Mouse (Mus musculus) kidney, postnatal 36 days (tissue): ENCODE results near the gene Rbfox3.

Source experiments
- DNase-seq, 2 experiments: peaks; one replicate each; pipeline ENCODE4 v3.0.0; 2021 to 2022; ENCODE audit warnings: mixed read lengths in 2 of 2

Rbfox3 gene

DNA sequence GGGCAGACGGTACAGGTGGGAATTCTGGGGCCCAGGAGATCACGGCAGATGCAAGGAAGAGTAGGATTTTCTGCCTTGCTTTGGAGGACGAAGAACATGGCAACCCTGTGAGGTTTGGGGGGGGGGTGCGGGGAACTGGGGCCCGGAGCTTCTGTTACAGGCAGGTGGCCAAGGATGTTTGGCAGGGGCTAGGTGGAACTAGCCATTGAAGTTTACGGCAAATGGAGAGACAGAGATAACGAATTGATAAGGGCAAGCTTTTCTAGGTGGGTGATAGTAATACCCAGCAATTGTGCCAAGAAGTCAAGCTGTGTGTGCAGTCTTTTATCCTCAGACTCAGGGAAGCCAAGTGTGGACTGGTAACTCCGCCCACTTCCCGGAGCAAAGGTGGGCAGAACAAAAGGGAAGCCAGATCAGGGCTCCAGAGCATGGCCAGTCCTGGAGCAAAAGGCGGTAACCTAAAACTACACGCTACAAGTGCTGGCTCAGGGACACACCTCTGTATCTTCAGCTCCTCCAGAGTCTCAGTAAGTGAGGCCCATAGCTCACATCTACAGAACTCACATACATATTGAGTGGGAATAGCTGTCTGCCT lies 443.9 kb downstream of the Rbfox3 start:
- DNase-seq, result no peak

DNA sequence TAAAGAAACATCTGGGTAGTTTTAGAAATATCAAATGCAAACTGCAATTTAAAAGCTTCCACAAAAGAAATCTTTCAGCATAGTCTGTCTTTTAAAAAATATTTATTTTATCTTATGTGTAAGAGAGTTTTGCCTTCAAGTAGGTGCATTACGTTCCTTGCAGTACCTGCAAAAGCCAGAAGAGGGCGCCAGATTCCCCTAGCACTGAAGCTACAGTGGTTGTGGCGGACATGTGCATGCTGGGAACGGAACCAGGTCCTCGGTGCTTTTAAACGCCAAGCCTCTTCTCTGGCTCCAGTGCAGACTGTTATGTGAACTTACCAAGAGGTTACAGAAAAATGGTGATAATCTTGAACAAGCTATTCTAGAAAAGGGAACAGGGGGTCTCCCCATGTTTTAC lies 451.1 kb downstream of the Rbfox3 start:
- DNase-seq, result peak in 1 of 2 experiments; percentile 49

DNA sequence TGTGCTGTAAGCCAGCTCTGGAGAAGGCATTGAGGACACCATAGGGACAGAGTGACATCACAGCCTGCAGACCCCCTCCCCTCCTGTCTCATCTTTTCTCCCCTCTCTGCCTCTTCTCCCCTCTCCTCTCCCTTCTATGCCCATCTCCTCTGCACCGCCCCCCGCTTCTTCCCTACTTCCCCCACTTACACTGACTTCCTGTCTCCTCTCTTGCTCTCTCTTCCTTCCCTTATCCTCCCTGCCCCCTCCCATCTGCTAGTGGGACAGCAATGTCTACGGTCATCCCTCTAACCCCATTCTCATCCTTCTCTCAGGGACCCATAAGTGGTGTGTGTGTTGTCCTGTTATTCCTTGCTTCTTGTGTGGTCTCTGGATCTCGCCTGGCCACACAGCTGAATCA lies 451.9 kb downstream of the Rbfox3 start:
- DNase-seq, result no peak

DNA sequence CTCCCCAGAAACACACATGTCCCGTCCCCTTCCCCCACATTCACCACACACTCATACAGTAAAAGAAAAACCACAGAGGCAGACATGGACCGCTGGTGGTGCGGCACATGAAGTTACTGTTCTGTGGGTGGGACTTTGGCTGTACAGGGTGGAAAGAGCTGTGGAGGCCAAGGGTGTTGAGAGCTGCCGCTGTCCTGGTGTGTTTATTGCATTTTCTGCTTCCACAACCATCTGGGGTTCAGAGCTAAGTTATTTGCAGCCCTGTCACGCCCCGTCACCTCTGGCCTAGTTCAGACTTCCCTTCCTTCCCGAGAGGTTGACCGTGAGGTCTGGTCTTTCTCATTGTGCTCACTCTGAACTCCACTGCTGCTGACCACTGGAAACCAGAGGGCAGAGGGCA lies 452.3 kb downstream of the Rbfox3 start:
- peak; percentile 80 to 87 for DNase-seq

DNA sequence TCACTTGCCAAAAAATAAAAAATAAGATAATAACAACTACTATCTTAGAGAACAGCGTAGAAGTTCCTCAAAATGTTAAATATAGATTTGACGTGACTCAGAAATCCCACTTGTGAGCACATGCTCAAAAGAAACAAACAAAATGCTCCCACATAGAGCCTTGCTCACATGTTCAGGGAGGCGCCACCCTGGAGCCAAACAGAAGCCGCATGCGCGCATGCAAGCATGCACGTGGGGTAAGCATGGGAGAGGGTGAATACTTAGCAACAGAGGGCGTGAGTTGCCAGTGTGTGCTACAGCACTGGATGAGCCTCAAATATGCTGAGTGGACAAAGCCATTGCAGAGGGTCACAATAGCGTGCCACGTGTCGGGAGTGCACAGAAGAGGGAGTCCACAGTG lies 454.5 kb downstream of the Rbfox3 start:
- no peak for DNase-seq

DNA sequence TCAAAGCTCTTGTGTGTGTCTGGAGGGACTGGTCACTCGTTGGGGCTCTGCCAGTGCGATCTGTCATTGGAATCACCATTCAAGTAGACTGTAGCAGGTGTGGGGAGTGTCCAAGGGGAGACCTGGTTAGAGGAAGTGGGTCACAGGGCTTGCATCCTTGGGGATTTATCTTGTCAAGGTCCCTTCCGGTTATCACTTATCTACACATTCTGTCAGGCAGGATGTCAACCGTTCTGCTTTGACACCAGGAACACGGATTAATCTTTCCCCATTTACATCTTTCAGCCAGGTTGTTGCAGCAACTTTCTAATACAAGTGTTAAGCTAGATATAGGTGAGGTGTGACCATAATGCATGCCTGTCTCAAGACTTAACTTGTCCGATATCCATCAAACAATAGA lies 455.6 kb downstream of the Rbfox3 start:
- no peak for DNase-seq

DNA sequence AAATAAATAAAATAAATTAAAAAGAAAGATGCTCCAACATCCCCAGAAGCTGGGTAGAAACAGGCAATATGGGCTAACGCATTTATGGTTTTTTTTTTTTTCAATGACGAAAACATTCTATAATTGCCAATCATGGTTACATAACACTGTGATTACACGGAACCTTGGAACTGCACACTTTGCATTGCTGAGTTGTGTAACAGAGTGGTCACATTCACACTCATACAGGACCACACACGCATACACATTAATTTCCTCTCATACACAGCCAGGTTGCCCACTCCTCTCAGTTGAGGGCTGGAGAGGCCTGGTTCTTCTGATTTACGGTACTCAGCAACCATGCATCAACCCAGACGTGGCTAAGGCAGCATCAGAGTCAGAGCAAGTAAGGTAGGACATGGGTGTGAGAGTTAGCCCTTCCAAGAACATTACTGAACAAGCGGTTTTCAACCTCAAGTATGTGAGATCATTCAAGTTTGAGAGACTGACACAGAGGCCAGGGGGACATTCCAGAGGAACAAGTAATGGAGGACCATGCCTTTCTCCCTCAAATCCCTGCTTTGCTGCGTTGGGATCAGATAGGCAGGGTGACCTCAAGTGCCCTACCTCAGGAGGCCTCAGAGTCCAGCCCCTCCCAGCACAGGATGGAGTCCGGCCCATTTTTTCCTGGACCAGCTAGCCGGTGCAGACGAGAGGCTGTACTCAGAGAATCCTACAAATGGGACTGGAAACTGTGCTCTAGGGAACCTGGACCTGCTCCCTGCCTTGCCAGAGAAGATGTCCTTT lies 457.3 kb downstream of the Rbfox3 start:
- no peak for DNase-seq

DNA sequence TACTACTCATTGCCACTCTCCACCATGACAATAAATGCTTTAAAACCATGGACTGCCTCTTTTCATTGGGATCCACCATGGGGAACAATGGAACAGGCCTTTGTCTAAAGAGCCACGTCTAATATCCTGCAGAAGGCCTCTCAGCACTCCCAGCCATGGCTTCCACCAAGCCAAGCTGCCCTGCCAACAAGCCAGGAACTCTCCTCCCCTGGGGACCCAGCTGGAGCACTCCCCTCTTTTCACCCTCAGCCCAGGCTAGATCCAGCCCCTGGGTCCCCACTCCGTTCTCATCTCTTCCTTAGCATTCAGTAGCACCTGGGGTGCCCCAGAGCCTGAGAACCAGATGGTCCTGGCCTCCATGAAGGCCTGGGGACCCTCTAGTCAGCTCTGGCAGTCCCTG lies 458.4 kb downstream of the Rbfox3 start:
- DNase-seq, result no peak

DNA sequence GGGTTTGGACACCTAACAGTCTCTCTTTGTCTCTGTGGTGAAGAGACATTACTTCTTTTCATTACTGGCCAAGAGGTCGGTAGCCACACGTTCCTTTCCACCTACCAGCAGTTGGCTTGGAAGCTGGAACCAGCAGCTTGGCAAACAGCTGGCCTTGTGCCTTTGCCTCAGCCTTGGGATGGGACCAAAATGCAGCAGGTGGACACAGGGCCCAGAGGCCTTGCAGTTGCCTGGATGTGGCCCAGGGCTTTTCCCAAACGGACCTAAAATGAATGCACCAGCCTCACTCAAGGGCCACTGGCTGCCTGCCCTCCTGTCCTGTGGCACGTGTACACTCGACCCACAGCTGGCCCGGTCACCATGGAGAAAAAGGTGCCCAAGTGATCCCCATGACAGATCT lies 460.2 kb downstream of the Rbfox3 start:
- no peak for DNase-seq

DNA sequence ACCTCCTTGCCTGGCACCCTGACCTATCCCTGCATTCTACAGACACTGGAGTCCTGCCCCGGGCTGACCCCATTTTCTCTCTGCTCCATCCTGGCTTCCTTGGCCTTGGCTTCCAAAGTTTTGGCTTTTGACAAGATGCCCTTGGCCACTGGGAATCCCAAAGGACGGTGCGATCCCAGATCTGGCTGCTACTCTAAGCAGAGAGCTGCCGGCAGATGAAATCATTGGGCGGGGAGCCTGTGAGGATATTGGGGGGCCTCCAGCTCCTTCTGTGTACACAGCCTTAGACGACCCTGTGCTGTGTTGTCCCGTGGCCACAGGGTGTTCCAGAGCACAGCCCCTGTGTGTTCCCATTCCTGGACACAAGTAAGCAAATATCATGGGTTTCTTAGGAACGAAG lies 463.0 kb downstream of the Rbfox3 start:
- no peak for DNase-seq

DNA sequence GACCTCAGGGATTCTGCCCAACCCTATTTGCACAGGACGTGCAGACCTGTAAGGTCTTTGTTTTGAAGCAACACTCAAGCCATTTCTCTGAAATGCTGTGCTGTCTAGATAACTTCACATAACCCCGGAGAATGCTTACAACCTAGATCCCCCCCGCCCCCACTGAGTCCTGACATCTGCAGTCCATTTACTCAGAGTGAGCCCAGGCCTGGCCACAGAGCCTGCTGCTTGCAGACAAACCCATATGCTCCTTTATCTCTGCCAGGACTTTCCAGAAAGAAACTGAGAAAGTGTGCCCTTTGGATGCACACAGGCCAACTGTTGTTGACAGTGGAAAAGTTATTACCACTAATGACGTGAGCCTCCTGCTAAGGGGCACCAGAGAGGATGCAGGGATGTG lies 464.1 kb downstream of the Rbfox3 start:
- no peak for DNase-seq

DNA sequence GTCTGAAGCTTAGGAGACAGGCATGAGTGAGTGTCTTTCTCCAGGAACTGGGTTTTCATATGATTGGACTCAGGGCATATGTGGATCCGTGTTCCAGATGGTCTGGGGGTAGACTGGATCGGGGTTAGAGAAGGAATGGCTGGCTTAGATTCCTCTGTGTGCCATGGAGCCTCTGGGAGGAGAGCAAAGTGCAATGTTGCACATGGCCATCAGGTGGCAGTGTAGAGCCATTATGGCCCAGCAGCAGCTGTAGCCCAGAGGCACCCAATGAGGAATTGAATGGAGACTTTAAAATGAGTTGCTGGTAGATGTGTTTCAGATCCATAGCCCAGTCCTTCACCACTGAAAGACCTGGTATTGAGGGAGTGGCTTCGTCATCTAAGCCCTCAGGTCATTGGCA lies 465.6 kb downstream of the Rbfox3 start:
- DNase-seq, result peak; percentile 55 to 76

DNA sequence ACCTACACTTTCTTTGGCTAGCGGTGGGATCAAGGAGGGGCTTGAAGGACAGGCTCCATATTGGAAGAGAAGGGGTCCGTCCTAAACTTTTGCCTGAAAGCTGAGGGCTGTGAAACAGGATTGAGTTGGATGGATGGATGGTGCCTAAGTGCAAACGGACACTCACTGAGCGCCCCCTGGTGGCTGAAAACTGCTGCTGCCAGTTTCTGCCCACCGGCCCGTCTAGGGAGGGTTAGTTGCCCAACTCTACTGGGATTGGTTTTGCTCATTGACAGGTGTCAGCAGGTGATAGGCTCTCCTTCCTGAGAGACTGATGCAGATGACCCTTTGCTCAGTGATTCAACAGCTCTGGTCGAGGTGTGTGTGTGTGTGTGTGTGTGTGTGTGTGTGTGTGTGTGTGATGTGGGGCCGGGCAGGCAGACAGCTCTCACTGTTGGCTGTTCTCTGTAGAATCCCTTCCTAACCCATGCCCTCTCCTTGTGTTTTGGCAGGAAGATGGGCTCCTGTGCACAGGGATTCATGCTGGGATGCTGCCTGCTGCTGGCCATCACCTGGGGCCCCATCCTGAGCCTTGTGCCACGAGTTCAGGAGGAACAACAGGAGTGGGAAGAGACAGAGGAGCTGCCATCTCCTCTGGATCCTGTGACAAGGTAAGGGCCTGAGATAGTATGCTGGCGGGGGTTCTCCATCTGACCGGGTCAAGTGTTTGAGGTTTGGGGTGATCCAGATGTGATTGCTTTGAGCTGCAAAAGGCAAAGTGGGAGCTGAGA lies 468.0 kb downstream of the Rbfox3 start:
- DNase-seq, result peak; percentile 67 to 91

DNA sequence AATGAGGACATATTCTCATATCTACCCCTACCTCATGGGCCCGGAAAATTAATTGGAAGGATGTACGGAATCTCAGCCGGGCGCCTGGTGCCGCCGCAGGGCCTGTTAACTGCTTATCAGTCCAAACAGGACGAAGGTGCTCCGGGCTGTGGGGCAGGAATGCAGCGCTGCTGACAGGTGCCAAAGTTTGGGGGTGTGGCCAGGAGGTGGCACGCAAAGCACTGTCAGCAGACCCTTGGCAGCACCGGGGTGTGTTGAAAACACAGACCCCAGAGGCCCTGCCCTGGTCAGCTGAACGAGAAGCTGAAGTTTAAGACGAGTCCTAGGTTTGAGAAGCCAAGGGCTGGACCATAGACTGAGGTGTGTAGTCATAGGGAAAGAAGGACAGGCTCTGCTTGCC lies 468.7 kb downstream of the Rbfox3 start:
- DNase-seq, result no peak
